Mouse (Mus musculus): ENCODE measurements around the gene Minpp1. TPM values are rescaled to one million over a fixed set of nuclear protein-coding genes. Genes with fewer than 3 reads are reported as not detected.

Minpp1 gene
- polyA plus RNA-seq, 1 experiment from 2014 or later = 67.6 TPM

DNA sequence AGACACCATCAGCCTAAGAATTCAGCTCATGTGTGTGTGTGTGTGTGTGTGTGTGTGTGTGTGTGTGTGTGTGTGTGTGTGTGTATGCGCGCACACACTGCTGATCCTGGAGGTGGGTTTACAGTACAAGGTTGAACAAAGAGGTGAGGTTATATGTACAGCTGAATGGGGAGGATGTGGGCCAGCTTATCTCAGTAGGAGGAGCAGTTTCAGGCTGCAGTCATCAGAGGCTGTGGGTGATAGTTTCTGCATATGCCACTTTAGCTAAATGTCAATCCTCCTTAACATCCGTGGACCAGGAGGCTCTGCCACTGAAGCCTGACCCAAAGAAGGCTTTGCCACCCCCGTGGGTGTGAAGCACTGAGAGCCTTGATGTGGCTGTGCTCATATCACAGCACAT is 20.3 kb upstream of the Minpp1 start:
- Histone ChIP-seq H3K27me3 (ENCODE audit: insufficient read depth, low read length) (no peaks in the 10 kb centered on the region), H3K4me2 (no peak overlapping the region), H3K4me1 (ENCODE audit: insufficient read depth) (no peaks in the 10 kb centered on the region), H3K36me3 (ENCODE audit: insufficient read depth) (no peaks in the 10 kb centered on the region), H3K9ac (no peak overlapping the region), H3K4me3 (ENCODE audit: low read depth, low read length) (no peak overlapping the region), H3K27ac (ENCODE audit: low read depth) (no peak overlapping the region), H3K9me3 (ENCODE audit: low read depth, low read length) (no peaks in the 10 kb centered on the region)
- WGBS = 63% methylated on average over 4 of the region's 4 CpGs
- no peak for TF ChIP-seq CTCF (IDR thresholded peaks at IDR 0.05; ENCODE audit: low read depth)
- ATAC-seq (ENCODE audit: insufficient read depth) = no peak
- no peak for DNase-seq

DNA sequence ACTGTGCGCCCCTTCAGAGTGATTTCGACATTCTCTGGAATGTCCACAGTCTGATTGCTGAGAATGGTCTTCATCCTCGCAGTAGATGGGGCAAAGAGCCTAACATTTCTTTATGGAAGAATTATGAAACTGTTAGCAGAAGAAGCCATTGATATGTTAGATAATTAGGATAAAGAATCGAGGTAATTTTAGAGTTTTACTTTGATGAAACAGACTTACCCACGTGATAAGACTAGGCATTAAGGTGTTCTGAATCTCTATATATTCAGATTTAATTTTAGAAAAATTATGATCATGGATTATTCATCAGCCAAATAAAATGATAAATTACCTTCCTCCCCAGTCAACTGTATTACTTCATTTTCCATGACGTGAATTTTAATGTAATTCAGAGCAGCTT is 19.1 kb upstream of the Minpp1 start, which contains the start of gene Rpl9-ps6:
Gene Rpl9-ps6, minus strand, starts transcription at position 101 of the 400 bp plus-strand sequence.
- H3K4me3 ChIP-seq (ENCODE audit: low read depth, low read length) = no peak within 1 kb of the TSS
- no peak within 1 kb of the TSS for H3K27ac ChIP-seq (ENCODE audit: low read depth)
- ATAC-seq (ENCODE audit: insufficient read depth) = no peak
- H3K4me2 ChIP-seq = no peak within 1 kb of the TSS
- H3K27me3 ChIP-seq (ENCODE audit: insufficient read depth, low read length) = no peaks in the 10 kb centered on the region
- TF ChIP-seq CTCF (IDR thresholded peaks at IDR 0.05; ENCODE audit: low read depth) = no peak
- 72% methylated on average over 5 of the region's 6 CpGs for WGBS
- H3K9ac ChIP-seq = no peak within 1 kb of the TSS
- no peaks in the 10 kb centered on the region for H3K9me3 ChIP-seq (ENCODE audit: low read depth, low read length)
- DNase-seq = no peak
- no peaks in the 10 kb centered on the region for H3K36me3 ChIP-seq (ENCODE audit: insufficient read depth)
- H3K4me1 ChIP-seq (ENCODE audit: insufficient read depth) = no peaks in the 10 kb centered on the region

DNA sequence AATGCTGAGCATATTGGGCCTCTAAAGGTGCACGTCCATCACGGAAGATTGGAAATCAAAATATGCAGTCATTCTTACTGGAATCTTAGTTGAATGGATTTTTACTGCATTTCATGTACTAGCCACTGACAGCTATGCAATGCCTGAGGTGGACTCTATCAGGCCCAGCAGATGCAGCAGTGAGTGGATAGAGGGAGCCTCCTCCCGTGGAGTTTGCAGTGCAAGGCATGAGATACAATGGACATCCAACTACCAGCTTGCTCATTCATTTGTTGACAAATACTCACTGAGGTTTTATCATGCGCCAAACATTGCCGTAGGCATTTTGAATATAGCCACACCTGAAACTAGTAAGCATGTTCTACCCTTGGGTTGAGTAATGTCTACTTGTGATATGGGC is 18.2 kb upstream of the Minpp1 start:
- no peak for TF ChIP-seq CTCF (IDR thresholded peaks at IDR 0.05; ENCODE audit: low read depth)
- H3K4me1 ChIP-seq (ENCODE audit: insufficient read depth) = no peaks in the 10 kb centered on the region
- no peak overlapping the region for H3K9ac ChIP-seq
- H3K36me3 ChIP-seq (ENCODE audit: insufficient read depth) = no peaks in the 10 kb centered on the region
- no peaks in the 10 kb centered on the region for H3K27me3 ChIP-seq (ENCODE audit: insufficient read depth, low read length)
- 92% methylated on average over 5 of the region's 5 CpGs for WGBS
- DNase-seq (no peak), ATAC-seq (ENCODE audit: insufficient read depth) (no peak)
- no peaks in the 10 kb centered on the region for H3K9me3 ChIP-seq (ENCODE audit: low read depth, low read length)
- no peak overlapping the region for H3K4me3 ChIP-seq (ENCODE audit: low read depth, low read length)
- H3K4me2 ChIP-seq = no peak overlapping the region
- H3K27ac ChIP-seq (ENCODE audit: low read depth) = no peak overlapping the region

DNA sequence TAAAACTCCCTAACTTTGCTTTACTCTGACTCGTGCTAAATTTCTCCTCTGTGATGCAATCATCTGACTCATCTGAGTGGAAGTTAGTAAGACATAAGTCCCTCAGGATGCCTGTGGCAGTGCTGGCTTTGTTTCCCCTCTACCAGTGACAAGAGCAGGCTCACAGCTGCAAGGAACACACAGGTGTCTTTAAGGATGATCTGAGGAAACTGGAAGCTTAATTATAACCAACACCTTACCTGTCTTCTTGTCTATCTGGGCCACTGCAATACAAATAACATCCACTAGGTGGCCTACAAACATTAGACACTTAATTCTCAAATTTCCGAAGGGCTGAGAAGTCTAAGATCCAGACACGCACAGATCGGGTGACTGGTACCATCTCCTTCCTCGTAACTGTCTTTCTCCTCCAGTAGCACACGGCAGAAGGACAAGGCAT is 15.5 kb upstream of the Minpp1 start:
- H3K27me3 ChIP-seq (ENCODE audit: insufficient read depth, low read length) = no peaks in the 10 kb centered on the region
- ATAC-seq (ENCODE audit: insufficient read depth) = no peak
- peak; percentile 84 for DNase-seq
- H3K9me3 ChIP-seq (ENCODE audit: low read depth, low read length) = no peaks in the 10 kb centered on the region
- WGBS = 21% methylated on average over 6 of the region's 6 CpGs
- peak; percentile 82 for TF ChIP-seq CTCF (IDR thresholded peaks at IDR 0.05; ENCODE audit: low read depth)
- H3K4me2 ChIP-seq = no peak overlapping the region
- no peaks in the 10 kb centered on the region for H3K36me3 ChIP-seq (ENCODE audit: insufficient read depth)
- no peak overlapping the region for H3K27ac ChIP-seq (ENCODE audit: low read depth)
- H3K4me1 ChIP-seq (ENCODE audit: insufficient read depth) = no peaks in the 10 kb centered on the region
- H3K9ac ChIP-seq = no peak overlapping the region
- no peak overlapping the region for H3K4me3 ChIP-seq (ENCODE audit: low read depth, low read length)

DNA sequence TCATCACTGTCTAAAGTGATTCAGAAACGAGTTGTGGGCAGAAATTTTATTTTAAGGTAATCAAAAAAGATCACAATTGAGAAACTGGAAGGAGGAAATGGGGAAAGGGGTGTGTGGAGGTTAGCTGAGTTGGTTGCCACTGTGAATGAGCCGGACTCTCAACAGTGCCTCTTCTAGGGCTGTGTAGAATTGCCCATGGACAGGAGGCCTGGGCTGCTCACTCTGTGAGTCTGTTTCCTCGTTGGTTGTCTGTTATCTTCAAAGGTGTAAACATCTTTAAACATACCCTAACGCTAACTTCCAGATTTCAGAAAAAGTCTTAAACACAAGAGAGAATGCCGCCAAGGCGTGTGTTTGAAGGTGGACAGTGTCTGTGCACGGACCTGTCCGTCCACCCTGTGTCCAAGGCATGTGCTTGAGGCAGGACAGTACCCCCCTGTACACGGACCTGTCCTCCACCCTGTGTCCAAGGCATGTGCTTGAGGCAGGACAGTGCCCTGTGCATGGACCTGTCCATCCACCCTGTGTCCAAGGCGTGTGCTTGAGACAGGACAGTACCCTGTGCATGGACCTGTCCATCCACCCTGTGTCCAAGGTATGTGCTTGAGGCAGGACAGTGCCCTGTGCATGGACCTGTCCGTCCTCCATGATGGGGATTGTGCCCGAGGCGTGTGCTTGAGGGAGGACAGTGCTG is 14.9 kb upstream of the Minpp1 start:
- Histone ChIP-seq H3K9me3 (ENCODE audit: low read depth, low read length) (no peaks in the 10 kb centered on the region), H3K27ac (ENCODE audit: low read depth) (no peak overlapping the region), H3K27me3 (ENCODE audit: insufficient read depth, low read length) (no peaks in the 10 kb centered on the region), H3K9ac (no peak overlapping the region), H3K4me3 (ENCODE audit: low read depth, low read length) (no peak overlapping the region), H3K36me3 (ENCODE audit: insufficient read depth) (no peaks in the 10 kb centered on the region), H3K4me1 (ENCODE audit: insufficient read depth) (no peaks in the 10 kb centered on the region), H3K4me2 (no peak overlapping the region)
- no peak for ATAC-seq (ENCODE audit: insufficient read depth)
- no peak for DNase-seq
- TF ChIP-seq CTCF (IDR thresholded peaks at IDR 0.05; ENCODE audit: low read depth) = no peak
- WGBS = 78% methylated on average over 13 of the region's 13 CpGs

DNA sequence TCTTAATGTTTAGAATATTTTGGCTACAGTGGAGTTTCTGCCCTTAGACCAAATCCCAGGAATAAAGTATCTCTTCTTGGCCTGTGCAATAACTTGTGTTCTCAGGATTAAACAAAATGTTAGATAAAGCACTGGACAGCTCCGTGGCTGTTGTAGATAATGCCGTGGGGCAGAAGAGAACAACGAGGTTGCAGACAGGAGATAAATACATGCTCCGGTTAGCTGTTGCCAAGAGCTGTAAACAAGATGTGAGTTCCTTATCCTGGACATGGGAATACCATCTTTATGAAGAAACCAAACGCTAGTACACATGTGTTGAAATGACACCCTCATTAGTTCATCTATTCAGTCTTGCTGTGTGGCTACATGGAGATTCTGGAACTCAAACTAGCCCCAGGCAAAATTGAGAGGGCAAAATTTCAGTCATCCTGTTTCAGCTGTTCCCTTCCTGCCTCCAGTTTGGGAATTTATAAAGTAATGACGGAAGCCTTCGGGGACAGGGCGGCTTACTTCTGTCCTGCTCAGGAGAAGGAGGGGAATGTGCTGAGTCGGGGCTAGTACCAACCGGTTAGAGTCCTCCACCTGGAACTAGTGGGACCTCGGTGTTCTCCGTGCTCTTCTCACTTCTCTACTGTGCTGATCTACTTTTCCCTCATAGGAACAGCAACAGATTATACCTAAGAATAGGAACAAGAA is 9.4 kb upstream of the Minpp1 start:
- H3K27me3 ChIP-seq (ENCODE audit: insufficient read depth, low read length) = no peaks in the 10 kb centered on the region
- DNase-seq (no peak), ATAC-seq (ENCODE audit: insufficient read depth) (no peak; the same call in 1 of the 2 replicates)
- H3K27ac ChIP-seq (ENCODE audit: low read depth) = no peak overlapping the region
- WGBS = 64% methylated on average over 12 of the region's 12 CpGs
- H3K4me1 ChIP-seq (ENCODE audit: insufficient read depth) = no peaks in the 10 kb centered on the region
- H3K9me3 ChIP-seq (ENCODE audit: low read depth, low read length) = no peaks in the 10 kb centered on the region
- H3K4me3 ChIP-seq (ENCODE audit: low read depth, low read length) = no peak overlapping the region
- H3K9ac ChIP-seq = no peak overlapping the region
- TF ChIP-seq CTCF (IDR thresholded peaks at IDR 0.05; ENCODE audit: low read depth) = no peak
- H3K36me3 ChIP-seq (ENCODE audit: insufficient read depth) = no peaks in the 10 kb centered on the region
- no peak overlapping the region for H3K4me2 ChIP-seq

DNA sequence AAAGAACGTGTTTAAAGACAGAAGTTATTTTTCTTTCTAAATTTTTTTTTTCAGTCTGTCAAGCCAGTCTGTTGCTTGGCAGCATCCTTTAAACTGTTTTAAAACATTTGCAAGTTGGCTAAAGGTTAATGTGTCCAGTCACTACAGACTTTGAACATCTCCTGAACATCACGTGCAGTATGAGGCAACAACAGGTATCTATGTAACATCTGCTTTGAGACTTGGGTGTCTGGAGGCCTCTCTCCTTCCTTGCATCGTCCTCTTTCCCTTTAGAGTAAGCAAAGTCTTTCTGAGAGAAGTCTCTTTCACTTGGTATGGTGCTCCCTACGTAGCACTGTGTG is 8.9 kb upstream of the Minpp1 start:
- Histone ChIP-seq H3K4me1 (ENCODE audit: insufficient read depth) (no peaks in the 10 kb centered on the region), H3K36me3 (ENCODE audit: insufficient read depth) (no peaks in the 10 kb centered on the region), H3K4me3 (ENCODE audit: low read depth, low read length) (no peak overlapping the region), H3K4me2 (no peak overlapping the region), H3K27me3 (ENCODE audit: insufficient read depth, low read length) (no peaks in the 10 kb centered on the region), H3K27ac (ENCODE audit: low read depth) (no peak overlapping the region), H3K9ac (no peak overlapping the region), H3K9me3 (ENCODE audit: low read depth, low read length) (no peaks in the 10 kb centered on the region)
- no peak for TF ChIP-seq CTCF (IDR thresholded peaks at IDR 0.05; ENCODE audit: low read depth)
- ATAC-seq (ENCODE audit: insufficient read depth) (no peak), DNase-seq (no peak)
- 75% methylated on average over 4 of the region's 4 CpGs for WGBS

Data from lung, embryonic 14.5 days (tissue).